Mouse (Mus musculus) heart, postnatal 25 days (tissue): ENCODE measurements at regions not wholly inside any gene's neighbourhood (a gene's known extent, or its start where the extent isn't known, plus 50 kb on each side); places are given as distances from the start of the nearest gene placed in this dataset.

Experiments used
- DNase-seq: peaks from one replicate; pipeline ENCODE4 v3.0.0; 2022; ENCODE audit warnings: low spot score
- intact Hi-C: fragments of 180-260 bp; cut with DNase I; formaldehyde crosslinking; loops from one replicate; pipeline ENCODE4 v1.15.1; 2025

DNA sequence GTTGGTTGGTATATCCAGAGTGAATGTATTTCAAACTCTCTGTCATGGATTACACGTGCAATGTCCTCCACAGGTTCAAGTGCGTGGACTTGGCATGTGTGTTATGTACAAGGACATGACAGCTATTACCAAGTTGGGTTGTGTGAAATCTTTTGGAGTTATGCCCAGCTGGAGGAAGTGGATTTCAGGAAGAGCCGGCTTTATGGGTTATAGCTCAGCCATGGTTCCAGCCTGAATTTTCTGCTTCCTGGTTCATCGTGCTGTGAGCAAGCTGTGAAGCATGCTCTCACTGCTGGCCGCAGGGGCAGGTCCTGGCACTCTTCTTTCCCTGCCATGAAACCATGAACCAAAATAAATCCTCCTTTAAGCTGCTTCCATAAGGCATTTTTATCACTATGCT is 144.6 kb upstream of the Lcorl start:
- intact Hi-C loops, result no loop called here
- DNase-seq, result no peak

DNA sequence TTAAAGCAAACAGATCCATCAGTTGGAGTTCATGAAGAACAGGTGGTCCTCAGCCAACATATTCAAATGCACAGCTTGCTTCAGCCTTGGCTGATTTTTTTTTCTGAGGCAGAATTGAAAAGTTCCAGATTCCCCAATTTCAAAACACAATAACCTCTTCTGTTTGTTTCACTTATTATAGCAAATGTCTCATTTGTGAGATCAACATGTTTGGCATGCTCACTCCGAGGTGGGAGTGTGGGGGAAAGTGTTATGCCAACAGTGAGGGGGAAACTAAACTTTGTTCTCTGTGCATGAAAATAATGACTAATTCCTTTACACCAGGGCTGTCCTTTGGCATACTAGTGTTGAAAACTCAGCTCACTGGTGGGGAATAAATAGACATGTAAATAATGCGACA is 100.4 kb upstream of the Lcorl start:
- intact Hi-C loops, result no loop called here
- DNase-seq, result no peak

DNA sequence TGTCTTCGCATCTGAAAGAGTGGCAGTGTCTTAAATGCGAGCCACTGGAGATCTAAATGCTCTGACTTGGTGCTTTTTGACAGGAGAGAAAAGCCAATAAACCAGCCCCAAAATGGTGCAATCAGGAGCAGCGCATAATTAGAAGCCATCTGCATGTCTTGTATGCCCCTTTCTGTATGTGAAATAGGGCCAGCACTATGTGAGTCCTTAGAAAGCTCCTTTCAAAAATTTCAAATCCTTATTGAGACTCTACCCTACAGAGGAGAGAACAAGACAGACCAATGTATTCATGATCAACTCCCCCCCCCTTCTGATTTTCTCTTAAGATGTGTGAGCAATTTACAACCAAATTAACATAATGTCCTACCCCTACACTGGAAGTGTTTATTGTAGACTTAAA is 86.6 kb upstream of the Lcorl start:
- no peak for DNase-seq
- intact Hi-C loops, result no loop called here

DNA sequence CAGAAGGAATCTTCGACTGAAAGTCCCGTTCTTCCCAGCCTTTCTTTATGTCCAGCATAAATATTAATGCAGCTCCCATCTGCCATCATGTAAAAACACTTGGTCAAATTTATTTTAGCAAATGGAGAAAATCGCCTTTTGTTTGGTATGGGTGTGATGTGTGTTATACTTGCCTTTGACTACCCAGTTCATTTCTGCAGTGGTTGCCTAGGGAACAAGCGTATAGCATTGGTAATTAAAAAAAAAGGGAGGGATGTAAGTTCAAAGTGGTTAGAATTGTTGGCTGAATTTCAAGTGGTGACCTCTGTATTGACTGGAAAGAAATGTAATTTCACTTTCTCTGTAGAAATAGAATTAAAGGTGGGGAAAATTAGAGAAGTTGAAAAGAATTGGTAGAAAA is 75.6 kb upstream of the Lcorl start:
- DNase-seq, result no peak
- intact Hi-C loops, result no loop called here

DNA sequence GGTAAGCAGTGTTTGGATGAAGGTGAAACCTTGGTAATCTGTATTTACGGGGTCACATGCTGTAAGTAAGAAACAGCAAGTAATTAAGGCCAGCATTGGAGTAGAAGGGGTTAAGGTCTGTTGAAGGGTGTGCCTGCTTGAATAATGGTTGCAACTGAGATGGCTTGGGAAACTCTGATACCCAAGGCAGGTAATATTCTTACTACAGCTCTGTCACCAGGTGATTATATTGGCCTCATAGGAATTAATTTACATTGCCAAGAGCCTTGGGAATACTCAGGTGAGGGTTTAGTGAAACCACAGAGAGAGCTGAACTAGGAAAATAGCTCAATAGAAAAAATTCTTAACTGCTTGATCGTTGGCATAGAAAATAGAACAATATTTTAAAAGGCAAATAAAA is 73.8 kb upstream of the Lcorl start:
- intact Hi-C loops, result no loop called here
- no peak for DNase-seq

DNA sequence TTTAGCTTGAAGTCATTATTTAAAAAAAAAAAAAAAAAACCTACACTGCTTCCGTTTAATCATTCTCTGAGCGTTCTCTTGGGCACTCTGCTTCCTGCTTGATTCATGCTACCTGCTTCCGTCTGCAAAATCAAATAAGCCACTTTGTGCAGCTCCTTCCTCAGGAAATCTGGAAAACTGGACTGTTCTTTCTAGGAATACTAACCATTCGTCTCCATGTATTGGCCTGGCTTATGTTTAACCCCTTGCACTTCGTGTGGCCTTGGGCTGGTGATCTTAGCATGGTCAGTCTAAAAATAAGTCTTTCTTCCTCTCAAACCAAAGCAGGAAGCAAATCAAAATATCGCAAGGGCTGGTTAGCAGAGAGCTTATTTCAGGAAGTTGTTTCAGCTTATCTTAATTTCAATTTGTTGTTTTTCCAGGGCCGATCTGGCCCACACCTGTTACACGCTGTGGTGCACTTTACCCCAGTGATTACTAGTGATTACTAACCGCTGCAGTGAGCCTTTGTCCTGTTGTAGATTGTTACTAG is 68.5 kb upstream of the Lcorl start:
- intact Hi-C loops, result no loop called here
- DNase-seq, result no peak

DNA sequence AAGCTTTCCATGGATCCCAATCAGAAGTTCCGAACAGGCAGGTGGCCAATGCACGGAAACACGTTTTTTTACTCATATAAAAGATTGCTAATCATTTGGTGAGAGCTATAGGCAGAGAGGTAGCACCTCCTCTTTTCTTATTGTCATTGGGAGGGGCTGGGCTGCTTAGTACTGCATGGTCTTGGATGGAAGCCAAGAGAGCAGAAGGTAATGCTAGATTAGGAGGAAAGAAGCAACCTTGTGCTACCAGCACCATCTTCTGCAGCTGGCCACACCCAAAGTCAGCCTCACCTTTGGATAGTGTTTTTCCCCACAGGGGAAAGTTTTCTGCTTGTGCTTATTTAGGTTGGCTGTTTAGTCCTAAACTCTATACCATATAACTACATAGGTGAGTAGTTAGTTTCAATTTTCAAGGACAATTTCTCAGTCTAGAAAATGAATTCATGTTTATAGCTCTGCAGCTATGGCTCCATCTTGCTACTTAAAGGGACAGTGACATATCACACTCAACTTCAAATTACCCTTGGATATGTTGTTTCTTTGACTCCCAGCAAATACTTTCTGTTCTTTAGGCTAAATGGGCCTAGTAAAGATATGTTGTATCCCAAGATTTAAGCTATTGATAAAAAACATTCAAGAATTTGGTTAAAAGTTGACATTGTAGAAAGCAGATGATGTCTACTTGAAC is 66.6 kb upstream of the Lcorl start:
- intact Hi-C loops, result loop anchor here (5.0 kb wide), 1 partner anchor 67 kb away; the partner anchor contains the start of gene Lcorl
- DNase-seq, result no peak
